Mouse (Mus musculus): ENCODE data around the gene Prr11. TPM values are rescaled to one million over a fixed set of nuclear protein-coding genes. Genes with fewer than 3 reads are reported as not detected.
A peak's percentile ranks its signal among the peaks of the same experiment; 100 is the strongest.
"Not testable (repeated sequence)": the region's sequence is repeated elsewhere in the genome, so short reads cannot be mapped to it uniquely, and the experiment has no call there.

Gene Prr11
- polyA plus RNA-seq, 1 experiment from 2014 or later = 7.9 TPM

GRCm38 (mm10) chr11:87086290-87086984 lies 22.1 kb downstream of the Prr11 start, which contains the start of gene Smg8:
Smg8 (minus strand) TSS chr11:87086774.
- Histone ChIP-seq H3K27me3 (no peaks in the 10 kb centered on the region), H3K9me3 (no peaks in the 10 kb centered on the region), H3K9ac (peak within 1 kb of the TSS; percentile 93), H3K36me3 (peaks cover 50% of the 10 kb centered on the region), H3K4me2 (replicated peaks) (peak within 1 kb of the TSS; percentile 95), H3K27ac (peak within 1 kb of the TSS; percentile 78), H3K4me1 (peaks cover 26% of the 10 kb centered on the region), H3K4me3 (peak within 1 kb of the TSS; percentile 92)
- ATAC-seq (ENCODE audit: low FRiP score, low read depth) = peak; percentile 90
- 1% methylated on average over 43 of the region's 43 CpGs for WGBS

GRCm38 (mm10) chr11:87085461-87085860 lies 23.0 kb downstream of the Prr11 start:
- no peak for ATAC-seq (ENCODE audit: low FRiP score, low read depth)
- peaks cover 50% of the 10 kb centered on the region for H3K36me3 ChIP-seq
- peak overlapping the region; percentile 92 for H3K4me3 ChIP-seq
- no peaks in the 10 kb centered on the region for H3K27me3 ChIP-seq
- peak overlapping the region; percentile 93 for H3K9ac ChIP-seq
- H3K4me2 ChIP-seq (replicated peaks) = peak overlapping the region; percentile 95
- no peaks in the 10 kb centered on the region for H3K9me3 ChIP-seq
- H3K4me1 ChIP-seq = peaks cover 26% of the 10 kb centered on the region
- no peak overlapping the region for H3K27ac ChIP-seq
- WGBS = 91% methylated on average over 13 of the region's 13 CpGs

- 77% methylated on average over 1 of the region's 1 CpGs for WGBS
- no peak overlapping the region for H3K27ac ChIP-seq
- H3K9ac ChIP-seq = no peak overlapping the region
- H3K4me1 ChIP-seq = peaks cover 26% of the 10 kb centered on the region
- peaks cover 58% of the 10 kb centered on the region for H3K36me3 ChIP-seq
- H3K4me2 ChIP-seq (replicated peaks) = no peak overlapping the region; the same call in 1 of the 2 replicates
- ATAC-seq (ENCODE audit: low FRiP score, low read depth) = no peak
- no peaks in the 10 kb centered on the region for H3K27me3 ChIP-seq
- no peaks in the 10 kb centered on the region for H3K9me3 ChIP-seq
- H3K4me3 ChIP-seq = no peak overlapping the region
Measured at GRCm38 (mm10) chr11:87083712-87084111, 24.8 kb downstream of the Prr11 start.

GRCm38 (mm10) chr11:87073866-87074440 lies 34.6 kb downstream of the Prr11 start, which contains the start of gene Gdpd1:
Gdpd1 (minus strand) TSS chr11:87074062.
- no peaks in the 10 kb centered on the region for H3K9me3 ChIP-seq
- peak; percentile 93 for ATAC-seq (ENCODE audit: low FRiP score, low read depth)
- peak within 1 kb of the TSS; percentile 94 for H3K4me2 ChIP-seq (replicated peaks)
- peak within 1 kb of the TSS; percentile 70; the same call in 1 of the 2 replicates for H3K27ac ChIP-seq
- H3K4me1 ChIP-seq = peaks cover 11% of the 10 kb centered on the region
- peaks cover 27% of the 10 kb centered on the region for H3K36me3 ChIP-seq
- peak within 1 kb of the TSS; percentile 83 for H3K9ac ChIP-seq
- 1% methylated on average over 43 of the region's 43 CpGs for WGBS
- peak within 1 kb of the TSS; percentile 67 for H3K4me3 ChIP-seq
- H3K27me3 ChIP-seq = no peaks in the 10 kb centered on the region

- WGBS = under 1% methylated on average over 24 of the region's 24 CpGs
- Histone ChIP-seq H3K9ac (peak overlapping the region; percentile 83), H3K4me1 (peaks cover 11% of the 10 kb centered on the region), H3K36me3 (peaks cover 21% of the 10 kb centered on the region), H3K4me3 (peak overlapping the region; percentile 67), H3K4me2 (replicated peaks) (peak overlapping the region; percentile 94), H3K27me3 (no peaks in the 10 kb centered on the region), H3K27ac (peak overlapping the region; percentile 70; the same call in 1 of the 2 replicates), H3K9me3 (no peaks in the 10 kb centered on the region)
- ATAC-seq (ENCODE audit: low FRiP score, low read depth) = peak; percentile 67
Measured at GRCm38 (mm10) chr11:87073343-87073865, 35.1 kb downstream of the Prr11 start.

GRCm38 (mm10) chr11:87062087-87062486 lies 46.4 kb downstream of the Prr11 start:
- WGBS = 42% methylated on average over 3 of the region's 3 CpGs
- Histone ChIP-seq H3K27me3 (no peaks in the 10 kb centered on the region), H3K36me3 (peaks cover 24% of the 10 kb centered on the region), H3K9me3 (no peaks in the 10 kb centered on the region), H3K4me2 (replicated peaks) (no peak overlapping the region), H3K9ac (no peak overlapping the region), H3K27ac (no peak overlapping the region), H3K4me1 (no peaks in the 10 kb centered on the region), H3K4me3 (no peak overlapping the region)
- no peak for ATAC-seq (ENCODE audit: low FRiP score, low read depth)

- Histone ChIP-seq H3K4me1 (no peaks in the 10 kb centered on the region), H3K27me3 (no peaks in the 10 kb centered on the region), H3K4me3 (no peak overlapping the region), H3K9ac (no peak overlapping the region), H3K36me3 (peaks cover 24% of the 10 kb centered on the region), H3K27ac (no peak overlapping the region), H3K4me2 (replicated peaks) (no peak overlapping the region), H3K9me3 (no peaks in the 10 kb centered on the region)
- WGBS = 95% methylated on average over 2 of the region's 2 CpGs
- no peak for ATAC-seq (ENCODE audit: low FRiP score, low read depth)
Measured at GRCm38 (mm10) chr11:87060410-87060809, 48.1 kb downstream of the Prr11 start.

- Histone ChIP-seq H3K4me3 (no peak overlapping the region), H3K27ac (no peak overlapping the region), H3K4me1 (no peaks in the 10 kb centered on the region), H3K9ac (no peak overlapping the region), H3K9me3 (no peaks in the 10 kb centered on the region), H3K4me2 (replicated peaks) (no peak overlapping the region), H3K27me3 (no peaks in the 10 kb centered on the region), H3K36me3 (peaks cover 30% of the 10 kb centered on the region)
- no peak for ATAC-seq (ENCODE audit: low FRiP score, low read depth)
- WGBS = 82% methylated on average over 6 of the region's 6 CpGs
Measured at GRCm38 (mm10) chr11:87056286-87056685, 52.2 kb downstream of the Prr11 start.

GRCm38 (mm10) chr11:87048900-87049299 lies 59.6 kb downstream of the Prr11 start:
- not testable (repeated sequence) for H3K27ac ChIP-seq; H3K27me3 ChIP-seq; H3K4me1 ChIP-seq; H3K4me3 ChIP-seq; H3K4me2 ChIP-seq (replicated peaks); H3K9me3 ChIP-seq; ATAC-seq (ENCODE audit: low FRiP score, low read depth); H3K9ac ChIP-seq
- peaks cover 37% of the 10 kb centered on the region for H3K36me3 ChIP-seq
- WGBS = 92% methylated on average over 7 of the region's 7 CpGs

- H3K4me1 ChIP-seq = no peaks in the 10 kb centered on the region
- WGBS = 92% methylated on average over 5 of the region's 5 CpGs
- H3K27ac ChIP-seq = no peak overlapping the region
- no peaks in the 10 kb centered on the region for H3K9me3 ChIP-seq
- H3K27me3 ChIP-seq = no peaks in the 10 kb centered on the region
- ATAC-seq (ENCODE audit: low FRiP score, low read depth) = no peak
- no peak overlapping the region for H3K4me3 ChIP-seq
- H3K4me2 ChIP-seq (replicated peaks) = no peak overlapping the region
- no peak overlapping the region for H3K9ac ChIP-seq
- H3K36me3 ChIP-seq = peaks cover 41% of the 10 kb centered on the region
Measured at GRCm38 (mm10) chr11:87046968-87047367, 61.5 kb downstream of the Prr11 start.

GRCm38 (mm10) chr11:87043052-87043451 lies 65.5 kb downstream of the Prr11 start:
- no peak overlapping the region for H3K27ac ChIP-seq
- H3K4me1 ChIP-seq = no peaks in the 10 kb centered on the region
- H3K4me2 ChIP-seq (replicated peaks) = no peak overlapping the region
- 89% methylated on average over 3 of the region's 3 CpGs for WGBS
- no peak for ATAC-seq (ENCODE audit: low FRiP score, low read depth)
- H3K9ac ChIP-seq = no peak overlapping the region
- H3K36me3 ChIP-seq = peaks cover 39% of the 10 kb centered on the region
- H3K9me3 ChIP-seq = no peaks in the 10 kb centered on the region
- H3K4me3 ChIP-seq = no peak overlapping the region
- H3K27me3 ChIP-seq = no peaks in the 10 kb centered on the region

- Histone ChIP-seq H3K27ac (no peak overlapping the region), H3K4me3 (no peak overlapping the region), H3K9ac (no peak overlapping the region; the same call in 1 of the 2 replicates), H3K4me2 (replicated peaks) (no peak overlapping the region), H3K4me1 (no peaks in the 10 kb centered on the region), H3K9me3 (no peaks in the 10 kb centered on the region), H3K27me3 (no peaks in the 10 kb centered on the region), H3K36me3 (peaks cover 44% of the 10 kb centered on the region)
- ATAC-seq (ENCODE audit: low FRiP score, low read depth) = no peak
- WGBS = 69% methylated on average over 9 of the region's 9 CpGs
Measured at GRCm38 (mm10) chr11:87039307-87039963, 69.1 kb downstream of the Prr11 start.

All from limb, embryonic 13.5 days (tissue).